Mouse (Mus musculus): Measurements from ENCODE around the gene Zfp335. TPM values are rescaled to one million over a fixed set of nuclear protein-coding genes. Genes with fewer than 3 reads are reported as not detected.

Gene Zfp335
- total RNA-seq, 1 experiment from 2014 or later: 30.4 TPM

DNA sequence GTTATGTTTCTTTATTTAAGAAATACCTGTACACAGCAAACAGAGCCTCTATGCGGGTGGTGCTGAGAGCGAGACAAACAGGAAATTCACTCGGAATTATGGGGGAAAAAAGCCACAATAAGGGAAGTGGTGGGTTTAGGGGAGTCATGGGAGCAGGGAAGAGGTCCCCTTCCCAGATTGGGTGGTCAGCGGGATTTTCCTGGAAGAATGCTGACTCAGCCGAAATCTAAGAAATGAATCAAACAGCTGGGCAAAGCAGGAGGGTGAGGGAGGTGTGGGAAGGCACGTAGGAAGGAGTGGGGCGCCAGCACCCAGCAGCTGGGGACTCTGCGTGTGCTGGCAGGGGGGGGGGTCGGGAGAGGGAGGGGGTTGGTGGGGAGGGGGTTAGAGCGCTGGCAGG lies 22.0 kb upstream of the Zfp335 start:
- no peak for ATAC-seq (ENCODE audit: extremely low read depth, insufficient number of reproducible peaks, low FRiP score, poor library complexity, severe bottlenecking)

GRCm38 (mm10) chr2:164930706-164931581 lies 19.4 kb upstream of the Zfp335 start:
- ATAC-seq (ENCODE audit: extremely low read depth, insufficient number of reproducible peaks, low FRiP score, poor library complexity, severe bottlenecking): no peak

DNA sequence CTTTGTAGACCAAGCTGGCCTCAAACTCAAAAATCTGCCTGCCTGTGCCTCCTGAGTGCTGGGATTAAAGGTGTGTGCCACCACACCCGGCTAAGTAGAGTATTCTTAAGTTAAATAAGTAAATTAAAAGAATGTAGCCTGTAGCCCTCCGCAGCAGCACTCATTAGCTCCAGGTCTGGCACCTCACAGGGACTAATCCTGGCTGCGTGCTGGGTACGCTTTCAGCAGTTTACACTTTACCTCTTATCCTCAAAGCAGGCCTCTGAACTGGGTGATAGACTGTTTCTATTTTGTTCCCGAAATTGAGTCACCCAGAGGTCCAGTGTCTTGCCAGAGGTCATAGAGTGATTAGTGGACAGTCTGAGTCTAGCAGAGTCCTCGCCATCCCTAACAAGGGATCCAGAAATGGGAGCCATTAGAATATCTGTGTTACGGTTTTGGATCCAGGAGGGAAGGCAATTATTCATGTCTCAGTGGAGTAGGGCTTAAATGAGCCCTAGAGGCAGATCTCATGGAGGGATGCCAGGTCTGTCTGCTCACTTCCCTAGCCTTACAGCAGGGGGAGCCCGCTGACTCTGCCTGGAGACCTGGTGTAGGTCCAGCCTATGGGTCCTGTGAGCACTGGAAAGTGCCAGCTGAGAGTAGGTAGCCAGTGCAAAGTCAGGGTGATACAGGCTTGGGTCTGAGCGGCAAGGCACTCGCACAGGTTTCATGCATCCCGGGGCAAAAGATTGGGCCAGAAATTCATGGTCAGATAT lies 12.7 kb upstream of the Zfp335 start:
- peak; percentile 94 for ATAC-seq (ENCODE audit: extremely low read depth, insufficient number of reproducible peaks, low FRiP score, poor library complexity, severe bottlenecking)

DNA sequence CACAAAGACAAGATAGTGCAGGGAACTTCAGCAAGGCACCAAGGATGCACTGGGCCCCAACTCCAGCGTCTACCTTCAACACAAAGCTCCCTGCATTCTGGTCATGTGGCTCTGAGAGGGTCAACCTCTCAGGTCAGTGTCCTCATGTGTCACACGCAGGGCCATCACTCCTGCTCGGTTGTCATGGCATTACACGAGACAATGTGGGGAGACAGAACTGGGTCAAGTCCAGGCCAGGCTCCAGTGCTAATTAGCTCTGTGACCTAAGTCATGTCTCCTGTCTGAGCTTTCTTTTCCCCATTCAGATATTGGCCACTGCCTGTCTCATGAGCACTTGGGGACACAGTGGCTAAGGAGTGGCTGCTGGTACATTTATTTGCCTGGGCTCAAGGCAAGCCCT lies 11.7 kb upstream of the Zfp335 start:
- no peak for ATAC-seq (ENCODE audit: extremely low read depth, insufficient number of reproducible peaks, low FRiP score, poor library complexity, severe bottlenecking)

DNA sequence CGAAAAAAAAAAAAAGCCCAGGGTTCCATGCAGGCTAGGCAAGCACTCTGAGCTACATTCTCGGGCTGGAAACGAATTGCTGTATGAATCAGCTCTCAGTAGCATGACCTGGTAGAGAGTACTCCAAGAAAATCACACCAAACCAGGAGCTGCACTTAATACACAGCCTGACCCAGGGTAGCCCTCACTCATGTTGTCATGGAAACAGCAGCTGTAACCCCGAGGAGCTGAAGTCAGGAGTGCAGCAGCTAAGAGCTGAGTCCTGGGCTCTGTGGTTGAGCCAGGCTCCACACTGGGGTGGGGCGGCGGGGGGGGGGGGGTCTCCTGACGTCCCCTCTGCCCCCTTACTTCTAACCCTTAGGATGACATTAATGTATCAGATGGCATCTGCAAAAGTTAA lies 10.4 kb upstream of the Zfp335 start:
- ATAC-seq (ENCODE audit: extremely low read depth, insufficient number of reproducible peaks, low FRiP score, poor library complexity, severe bottlenecking): no peak

- no peak for ATAC-seq (ENCODE audit: extremely low read depth, insufficient number of reproducible peaks, low FRiP score, poor library complexity, severe bottlenecking)
Measured at GRCm38 (mm10) chr2:164918325-164918724, 6.8 kb upstream of the Zfp335 start.

GRCm38 (mm10) chr2:164917371-164917770 lies 5.8 kb upstream of the Zfp335 start:
- no peak for ATAC-seq (ENCODE audit: extremely low read depth, insufficient number of reproducible peaks, low FRiP score, poor library complexity, severe bottlenecking)

GRCm38 (mm10) chr2:164916820-164917219 lies 5.3 kb upstream of the Zfp335 start:
- ATAC-seq (ENCODE audit: extremely low read depth, insufficient number of reproducible peaks, low FRiP score, poor library complexity, severe bottlenecking): peak; percentile 51; the same call in 1 of the 2 replicates

- ATAC-seq (ENCODE audit: extremely low read depth, insufficient number of reproducible peaks, low FRiP score, poor library complexity, severe bottlenecking): peak; percentile 67
Measured at GRCm38 (mm10) chr2:164913428-164913786, 1.9 kb upstream of the Zfp335 start.

DNA sequence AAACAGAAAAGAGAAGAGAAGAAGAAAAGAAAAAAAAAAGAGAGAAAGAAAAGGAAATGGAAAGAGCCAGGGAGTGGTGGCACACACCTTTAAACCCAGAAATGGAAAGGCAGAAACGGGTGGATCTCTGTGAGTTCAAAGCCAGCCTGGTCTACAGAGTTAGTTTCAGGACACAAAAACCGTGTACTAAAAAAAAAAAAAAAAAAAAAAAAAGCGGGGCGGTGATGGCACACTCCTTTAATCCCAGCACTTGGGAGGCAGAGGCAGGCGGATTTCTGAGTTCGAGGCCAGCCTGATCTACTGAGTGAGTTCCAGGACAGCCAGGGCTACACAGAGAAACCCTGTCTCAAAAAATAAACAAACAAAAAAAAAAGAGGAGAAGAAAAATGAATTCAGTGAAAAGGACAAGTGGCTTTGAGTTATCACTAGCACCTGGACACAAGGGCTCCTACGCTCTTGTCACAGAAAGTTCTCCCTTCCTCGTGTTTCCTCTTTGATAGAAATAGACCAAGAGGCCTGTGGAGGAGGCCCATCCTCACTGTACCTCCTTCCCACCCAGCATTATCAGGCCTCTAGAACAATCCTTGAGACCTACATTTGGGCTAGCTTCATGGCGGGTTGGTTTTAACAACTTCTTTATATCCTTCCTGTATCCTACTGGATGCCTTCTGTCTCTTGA lies 1.3 kb upstream of the Zfp335 start:
- ATAC-seq (ENCODE audit: extremely low read depth, insufficient number of reproducible peaks, low FRiP score, poor library complexity, severe bottlenecking): no peak

- ATAC-seq (ENCODE audit: extremely low read depth, insufficient number of reproducible peaks, low FRiP score, poor library complexity, severe bottlenecking): no peak
Measured at GRCm38 (mm10) chr2:164912151-164912550, 594 bp upstream of the Zfp335 start.

DNA sequence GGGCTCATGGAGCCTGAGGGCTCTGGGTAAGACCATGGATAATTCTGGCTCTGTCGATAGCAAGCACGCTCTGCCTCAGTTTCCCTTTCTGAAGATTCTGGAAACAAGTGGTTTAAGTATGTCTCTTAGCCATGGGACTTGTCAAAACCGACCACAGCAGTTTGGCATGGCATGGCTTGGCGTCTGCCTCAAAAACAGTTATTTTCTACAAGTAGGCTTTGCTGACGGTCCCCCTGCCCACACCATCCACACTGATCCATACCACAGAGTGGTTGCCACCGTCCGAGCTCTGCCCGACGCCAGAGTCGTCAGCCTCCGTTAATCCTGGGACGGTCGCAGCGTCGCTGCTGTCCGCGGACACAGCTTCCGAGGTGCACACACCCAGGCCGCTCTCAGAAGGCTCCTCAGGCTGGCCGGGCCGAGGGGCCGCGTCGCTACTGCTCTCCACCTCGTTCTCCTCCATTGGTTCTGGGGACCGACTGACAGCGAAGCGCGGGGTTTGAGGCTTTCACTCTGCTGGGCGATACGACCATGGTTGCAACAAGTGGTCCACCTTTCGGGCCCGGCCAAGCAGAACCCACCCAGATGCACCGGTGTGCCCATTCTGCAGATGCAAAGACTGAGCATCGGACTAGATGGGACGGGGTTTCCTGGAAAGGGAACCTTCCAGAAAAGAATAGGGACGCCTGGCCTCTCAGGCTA lies 1.0 kb downstream of the Zfp335 start:
- no peak for ATAC-seq (ENCODE audit: extremely low read depth, insufficient number of reproducible peaks, low FRiP score, poor library complexity, severe bottlenecking)

- ATAC-seq (ENCODE audit: extremely low read depth, insufficient number of reproducible peaks, low FRiP score, poor library complexity, severe bottlenecking): peak; percentile 20; the same call in 1 of the 2 replicates
Measured at GRCm38 (mm10) chr2:164909542-164909941, 2.0 kb downstream of the Zfp335 start.

DNA sequence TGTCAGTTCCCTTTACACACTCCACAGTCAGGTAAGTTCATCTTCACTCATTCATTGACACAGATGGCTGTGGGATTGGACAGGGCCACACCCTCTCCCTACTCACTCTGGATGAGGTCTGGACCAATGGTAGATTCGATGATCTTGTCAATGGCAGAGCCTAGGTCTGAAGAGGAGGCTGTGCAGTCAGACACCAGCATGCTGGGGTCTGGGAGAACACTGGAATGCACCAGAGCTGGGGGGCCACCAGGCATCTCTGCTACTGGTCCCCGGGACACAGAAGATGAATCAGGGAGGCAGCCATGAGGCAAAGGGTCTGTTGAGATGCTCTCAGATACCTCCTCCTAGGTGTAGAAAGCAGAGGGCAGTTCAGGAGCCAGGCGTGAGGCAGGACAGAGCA lies 2.5 kb downstream of the Zfp335 start:
- ATAC-seq (ENCODE audit: extremely low read depth, insufficient number of reproducible peaks, low FRiP score, poor library complexity, severe bottlenecking): no peak

DNA sequence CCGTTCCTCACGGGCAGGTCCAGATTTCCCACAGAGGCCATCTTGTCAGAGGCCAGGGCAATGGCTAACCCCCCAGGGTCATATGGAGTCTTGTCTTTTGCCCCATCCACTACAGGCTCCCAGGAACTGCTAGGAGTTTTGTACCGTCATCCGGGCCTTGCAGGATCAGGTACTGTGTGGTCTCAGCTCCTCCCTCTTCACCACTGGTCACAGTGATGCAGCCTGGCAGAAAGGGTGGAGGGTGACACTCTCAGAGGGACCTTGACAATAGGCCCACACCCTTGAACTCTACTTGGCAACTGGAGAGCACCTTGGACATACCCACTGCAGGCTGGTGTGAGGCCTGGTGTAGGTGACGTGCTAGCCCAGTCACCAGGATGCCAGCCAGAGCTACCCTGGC lies 3.5 kb downstream of the Zfp335 start:
- no peak for ATAC-seq (ENCODE audit: extremely low read depth, insufficient number of reproducible peaks, low FRiP score, poor library complexity, severe bottlenecking)

DNA sequence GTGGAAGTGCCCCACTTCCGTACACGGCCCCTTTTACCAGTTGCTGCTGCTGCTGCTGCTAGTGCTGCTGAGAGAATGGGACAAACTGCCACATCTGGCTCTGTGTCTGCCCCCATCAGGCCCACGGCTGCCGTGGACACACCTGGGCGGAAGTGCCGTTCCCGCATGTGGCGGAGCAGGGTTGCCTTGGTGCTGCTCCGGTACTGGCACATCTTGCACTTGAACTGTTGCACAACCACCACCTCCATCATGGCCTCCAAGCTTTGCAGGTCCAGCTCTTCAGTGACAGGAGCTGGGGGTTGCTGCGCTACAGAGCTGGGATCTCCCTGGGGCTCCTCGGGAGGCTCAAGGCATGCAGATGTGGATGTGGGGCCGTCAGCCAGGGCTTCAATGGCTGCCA lies 4.0 kb downstream of the Zfp335 start:
- no peak for ATAC-seq (ENCODE audit: extremely low read depth, insufficient number of reproducible peaks, low FRiP score, poor library complexity, severe bottlenecking)

DNA sequence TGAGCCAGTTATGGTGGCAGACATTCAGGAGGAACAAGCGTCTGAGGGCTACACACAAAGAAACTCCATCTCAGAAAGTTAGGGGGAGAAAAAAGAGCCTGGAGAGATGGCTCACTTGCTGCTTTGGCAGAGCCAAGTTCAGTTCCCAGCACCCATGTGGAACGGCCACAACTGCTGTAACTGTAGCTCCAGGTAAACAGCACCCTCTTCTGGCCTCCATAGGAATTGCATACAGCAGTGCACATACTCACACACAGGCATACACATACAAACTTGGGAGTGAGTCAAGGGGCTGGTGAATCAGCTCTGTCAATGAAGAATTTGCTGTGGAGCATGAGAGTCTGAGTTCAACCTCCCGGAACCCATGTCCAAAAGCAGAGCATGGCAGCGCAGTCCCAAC lies 5.5 kb downstream of the Zfp335 start:
- no peak for ATAC-seq (ENCODE audit: extremely low read depth, insufficient number of reproducible peaks, low FRiP score, poor library complexity, severe bottlenecking)

DNA sequence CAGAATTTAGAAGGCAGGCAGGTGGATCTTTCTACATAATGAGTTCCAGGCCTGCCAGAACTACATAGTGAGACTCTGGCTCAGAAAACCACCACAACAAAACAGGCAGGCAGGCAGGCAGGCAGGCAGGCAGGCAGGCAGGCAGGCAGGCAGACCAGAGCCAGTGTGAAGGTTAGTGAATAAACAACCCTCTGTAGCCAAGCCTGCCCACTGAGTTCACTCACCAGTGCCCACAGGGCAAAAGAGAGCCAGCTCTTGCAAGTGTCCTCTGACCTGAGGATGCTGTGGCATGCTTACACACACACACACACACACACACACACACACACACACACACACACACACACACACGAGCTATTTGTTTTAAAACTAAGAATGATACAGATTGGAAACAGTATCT lies 8.1 kb downstream of the Zfp335 start:
- no peak for ATAC-seq (ENCODE audit: extremely low read depth, insufficient number of reproducible peaks, low FRiP score, poor library complexity, severe bottlenecking)

GRCm38 (mm10) chr2:164901380-164901779 lies 10.2 kb downstream of the Zfp335 start:
- no peak for ATAC-seq (ENCODE audit: extremely low read depth, insufficient number of reproducible peaks, low FRiP score, poor library complexity, severe bottlenecking)

Data from neutrophil, adult 5-6 weeks (primary cell).